Mouse (Mus musculus) forebrain, embryonic 10.5 days (tissue): Measurements from ENCODE around the gene Basp1. TPM values are rescaled to one million over a fixed set of nuclear protein-coding genes. Genes with fewer than 3 reads are reported as not detected.
A peak's percentile ranks its signal among the peaks of the same experiment; 100 is the strongest.

Experiments
- DNase-seq: peaks from one replicate; pipeline ENCODE4 v3.0.0-alpha.2; 2017; ENCODE audit warnings: low spot score; ENCODE audit errors: extremely low spot score
- H3K27ac ChIP-seq: fragments of 300-500 bp; sonication (generic); 2 replicates; pipeline ENCODE4 v1.5.1; 2016; ENCODE audit warnings: mild to moderate bottlenecking
- H3K27me3 ChIP-seq: fragments of 300-500 bp; sonication (generic); 2 replicates; pipeline ENCODE4 v1.6.1; 2016; ENCODE audit warnings: mild to moderate bottlenecking; ENCODE audit not compliant: poor library complexity, severe bottlenecking
- H3K36me3 ChIP-seq: fragments of 300-500 bp; sonication (generic); replicated peaks from 2 replicates; pipeline ENCODE4 v1.6.1; 2016; ENCODE audit warnings: mild to moderate bottlenecking, moderate library complexity
- H3K4me1 ChIP-seq: fragments of 300-500 bp; sonication (generic); 2 replicates; pipeline ENCODE4 v1.6.1; 2016
- H3K4me3 ChIP-seq: fragments of 300-500 bp; sonication (generic); 2 replicates; pipeline ENCODE4 v1.5.1; 2016; ENCODE audit warnings: mild to moderate bottlenecking, moderate library complexity
- H3K9me3 ChIP-seq: fragments of 300-500 bp; sonication (generic); 2 replicates; pipeline ENCODE4 v1.6.1; 2016; ENCODE audit warnings: mild to moderate bottlenecking, moderate library complexity
- WGBS: fragments of 180-500 bp; shearing (Covaris S2); methylation state at CpG from one replicate; pipeline ENCODE4 v1.1.7; 2016; 5-methylcytosine and 5-hydroxymethylcytosine counted together
- polyA plus RNA-seq: library from polyadenylated mRNA; unstranded; fragments of >200 nt; fragmentation: Nextera tagmentation; extraction: Ambion mirVana; gene quantifications from 2 replicates; pipeline ENCODE4 v1.2.1, GENCODE M21; 2016

The Basp1 gene
- polyA plus RNA-seq, 1 experiment from 2014 or later = 35.0 TPM

GRCm38 (mm10) chr15:25380051-25380450 is 33.5 kb downstream of the Basp1 start:
- Histone ChIP-seq H3K36me3 (peaks cover 86% of the 10 kb centered on the region), H3K27me3 (no peaks in the 10 kb centered on the region), H3K27ac (no peak overlapping the region), H3K4me3 (no peak overlapping the region), H3K4me1 (no peaks in the 10 kb centered on the region; the same call in 1 of the 2 replicates), H3K9me3 (peaks cover 16% of the 10 kb centered on the region; the same call in 1 of the 2 replicates)
- WGBS = 91% methylated on average over 5 of the region's 5 CpGs
- DNase-seq = no peak

- H3K27me3 ChIP-seq = no peaks in the 10 kb centered on the region
- H3K4me3 ChIP-seq = no peak overlapping the region
- H3K27ac ChIP-seq = no peak overlapping the region
- DNase-seq = no peak
- peaks cover 3% of the 10 kb centered on the region; the same call in 1 of the 2 replicates for H3K4me1 ChIP-seq
- WGBS = 88% methylated on average over 8 of the region's 8 CpGs
- peaks cover 75% of the 10 kb centered on the region for H3K36me3 ChIP-seq
- peaks cover 16% of the 10 kb centered on the region; the same call in 1 of the 2 replicates for H3K9me3 ChIP-seq
These were observed 34.9 kb downstream of the Basp1 start for GRCm38 (mm10) chr15:25378707-25379106.

- Histone ChIP-seq H3K9me3 (peaks cover 9% of the 10 kb centered on the region; the same call in 1 of the 2 replicates), H3K36me3 (peaks cover 64% of the 10 kb centered on the region), H3K27me3 (no peaks in the 10 kb centered on the region), H3K4me3 (no peak overlapping the region), H3K4me1 (peaks cover 10% of the 10 kb centered on the region; the same call in 1 of the 2 replicates), H3K27ac (no peak overlapping the region)
- no peak for DNase-seq
- 80% methylated on average over 3 of the region's 3 CpGs for WGBS
These were observed 36.6 kb downstream of the Basp1 start for GRCm38 (mm10) chr15:25376914-25377313.

- no peak for DNase-seq
- Histone ChIP-seq H3K27ac (no peak overlapping the region), H3K4me1 (peaks cover 15% of the 10 kb centered on the region), H3K9me3 (peaks cover 5% of the 10 kb centered on the region; the same call in 1 of the 2 replicates), H3K4me3 (no peak overlapping the region), H3K36me3 (peaks cover 39% of the 10 kb centered on the region), H3K27me3 (no peaks in the 10 kb centered on the region)
- 87% methylated on average over 3 of the region's 3 CpGs for WGBS
These were observed 40.1 kb downstream of the Basp1 start for GRCm38 (mm10) chr15:25373486-25373885.

GRCm38 (mm10) chr15:25369522-25369921 is 44.0 kb downstream of the Basp1 start:
- Histone ChIP-seq H3K36me3 (peaks cover 27% of the 10 kb centered on the region), H3K27ac (no peak overlapping the region), H3K4me1 (peaks cover 44% of the 10 kb centered on the region), H3K4me3 (no peak overlapping the region), H3K27me3 (peaks cover 7% of the 10 kb centered on the region; the same call in 1 of the 2 replicates), H3K9me3 (no peaks in the 10 kb centered on the region)
- no peak for DNase-seq
- WGBS = 89% methylated on average over 7 of the region's 7 CpGs

- WGBS = 18% methylated on average over 5 of the region's 5 CpGs
- Histone ChIP-seq H3K27ac (peak overlapping the region; percentile 84; the same call in 1 of the 2 replicates), H3K4me3 (no peak overlapping the region; the same call in 1 of the 2 replicates), H3K4me1 (peaks cover 42% of the 10 kb centered on the region), H3K9me3 (no peaks in the 10 kb centered on the region), H3K27me3 (peaks cover 7% of the 10 kb centered on the region; the same call in 1 of the 2 replicates), H3K36me3 (peaks cover 33% of the 10 kb centered on the region)
- no peak for DNase-seq
These were observed 48.1 kb downstream of the Basp1 start for GRCm38 (mm10) chr15:25365503-25365902.

- Histone ChIP-seq H3K27ac (peak overlapping the region; percentile 84), H3K4me1 (peaks cover 47% of the 10 kb centered on the region), H3K9me3 (no peaks in the 10 kb centered on the region), H3K4me3 (peak overlapping the region; percentile 45), H3K27me3 (peaks cover 7% of the 10 kb centered on the region; the same call in 1 of the 2 replicates), H3K36me3 (peaks cover 33% of the 10 kb centered on the region)
- peak; percentile 55 for DNase-seq
- WGBS = 8% methylated on average over 23 of the region's 23 CpGs
These were observed 48.6 kb downstream of the Basp1 start for GRCm38 (mm10) chr15:25364819-25365463.

- DNase-seq = peak; percentile 32
- Histone ChIP-seq H3K4me1 (peaks cover 52% of the 10 kb centered on the region), H3K9me3 (no peaks in the 10 kb centered on the region), H3K4me3 (peak overlapping the region; percentile 45), H3K27me3 (peaks cover 7% of the 10 kb centered on the region; the same call in 1 of the 2 replicates), H3K36me3 (peaks cover 33% of the 10 kb centered on the region), H3K27ac (peak overlapping the region; percentile 84)
- 6% methylated on average over 83 of the region's 97 CpGs for WGBS
These were observed 49.3 kb downstream of the Basp1 start for GRCm38 (mm10) chr15:25364160-25364818.

- H3K4me1 ChIP-seq = peaks cover 57% of the 10 kb centered on the region
- peaks cover 7% of the 10 kb centered on the region; the same call in 1 of the 2 replicates for H3K27me3 ChIP-seq
- no peak for DNase-seq
- WGBS = 87% methylated on average over 9 of the region's 9 CpGs
- H3K9me3 ChIP-seq = no peaks in the 10 kb centered on the region
- H3K36me3 ChIP-seq = peaks cover 33% of the 10 kb centered on the region
- no peak overlapping the region for H3K4me3 ChIP-seq
- no peak overlapping the region for H3K27ac ChIP-seq
These were observed 49.9 kb downstream of the Basp1 start for GRCm38 (mm10) chr15:25363636-25364035.

- DNase-seq = no peak
- Histone ChIP-seq H3K36me3 (peaks cover 23% of the 10 kb centered on the region), H3K27me3 (peaks cover 7% of the 10 kb centered on the region; the same call in 1 of the 2 replicates), H3K27ac (no peak overlapping the region), H3K9me3 (no peaks in the 10 kb centered on the region), H3K4me1 (peaks cover 44% of the 10 kb centered on the region), H3K4me3 (no peak overlapping the region)
- WGBS = 54% methylated on average over 5 of the region's 5 CpGs
These were observed 52.7 kb downstream of the Basp1 start for GRCm38 (mm10) chr15:25360825-25361224.

- no peak for DNase-seq
- peaks cover 25% of the 10 kb centered on the region for H3K4me1 ChIP-seq
- WGBS = 45% methylated on average over 14 of the region's 14 CpGs
- no peak overlapping the region for H3K27ac ChIP-seq
- peaks cover 12% of the 10 kb centered on the region for H3K36me3 ChIP-seq
- H3K4me3 ChIP-seq = no peak overlapping the region
- H3K27me3 ChIP-seq = no peaks in the 10 kb centered on the region
- H3K9me3 ChIP-seq = no peaks in the 10 kb centered on the region
These were observed 54.9 kb downstream of the Basp1 start for GRCm38 (mm10) chr15:25358680-25359097.

- H3K27me3 ChIP-seq = no peaks in the 10 kb centered on the region
These were observed 58.2 kb downstream of the Basp1 start for GRCm38 (mm10) chr15:25355339-25355738.

GRCm38 (mm10) chr15:25354738-25355137 is 58.8 kb downstream of the Basp1 start:
- WGBS = 82% methylated on average over 6 of the region's 6 CpGs
- H3K27me3 ChIP-seq = no peaks in the 10 kb centered on the region
- no peak for DNase-seq
- H3K9me3 ChIP-seq = no peaks in the 10 kb centered on the region
- H3K36me3 ChIP-seq = no peaks in the 10 kb centered on the region
- peaks cover 10% of the 10 kb centered on the region for H3K4me1 ChIP-seq
- no peak overlapping the region for H3K4me3 ChIP-seq
- no peak overlapping the region for H3K27ac ChIP-seq

More at GRCm38 (mm10) chr15:25355339-25355738, 58.2 kb downstream of the Basp1 start:
- H3K9me3 ChIP-seq = no peaks in the 10 kb centered on the region
- H3K4me1 ChIP-seq = peaks cover 16% of the 10 kb centered on the region
- H3K4me3 ChIP-seq = no peak overlapping the region
- WGBS = 92% methylated on average over 5 of the region's 5 CpGs
- DNase-seq = no peak
- no peak overlapping the region for H3K27ac ChIP-seq
- no peaks in the 10 kb centered on the region for H3K36me3 ChIP-seq
